Mouse (Mus musculus): ENCODE results near the gene Myrip. TPM values are rescaled to one million over a fixed set of nuclear protein-coding genes. Genes with fewer than 3 reads are reported as not detected.
A peak's percentile ranks its signal among the peaks of the same experiment; 100 is the strongest.

Myrip gene
- polyA plus RNA-seq, 1 experiment from 2014 or later = 0.34 TPM

- ATAC-seq (replicated peaks; ENCODE audit: low FRiP score, low read depth) (peak; percentile 91), DNase-seq (ENCODE audit: low spot score) (peak; percentile 91)
- H3K9me3 ChIP-seq (replicated peaks; ENCODE audit: low read length) = no peaks in the 10 kb centered on the region
- H3K4me3 ChIP-seq (replicated peaks; ENCODE audit: low read depth, low read length) = no peak overlapping the region
- no peak overlapping the region for H3K27ac ChIP-seq
- no peaks in the 10 kb centered on the region for H3K36me3 ChIP-seq (ENCODE audit: insufficient read depth, low read length)
- 16% methylated on average over 8 of the region's 8 CpGs for WGBS
- no peak overlapping the region for H3K9ac ChIP-seq (ENCODE audit: low read depth, low read length)
- H3K27me3 ChIP-seq (ENCODE audit: insufficient read depth, low read length) = no peaks in the 10 kb centered on the region
- peak; percentile 96 for TF ChIP-seq CTCF (IDR thresholded peaks at IDR 0.05; ENCODE audit: low read depth)
- H3K4me2 ChIP-seq (ENCODE audit: low read length) = no peak overlapping the region
- no peaks in the 10 kb centered on the region for H3K4me1 ChIP-seq (replicated peaks; ENCODE audit: insufficient read depth, low read length)
Measured at GRCm38 (mm10) chr9:120433747-120434146, 132.4 kb downstream of the Myrip start.

GRCm38 (mm10) chr9:120435841-120436240, 134.5 kb downstream of the Myrip start:
- Histone ChIP-seq H3K36me3 (ENCODE audit: insufficient read depth, low read length) (no peaks in the 10 kb centered on the region), H3K27ac (no peak overlapping the region), H3K4me3 (replicated peaks; ENCODE audit: low read depth, low read length) (no peak overlapping the region), H3K9ac (ENCODE audit: low read depth, low read length) (no peak overlapping the region), H3K4me2 (ENCODE audit: low read length) (no peak overlapping the region), H3K9me3 (replicated peaks; ENCODE audit: low read length) (no peaks in the 10 kb centered on the region), H3K4me1 (replicated peaks; ENCODE audit: insufficient read depth, low read length) (no peaks in the 10 kb centered on the region), H3K27me3 (ENCODE audit: insufficient read depth, low read length) (no peaks in the 10 kb centered on the region)
- no peak for ATAC-seq (replicated peaks; ENCODE audit: low FRiP score, low read depth)
- no peak for TF ChIP-seq CTCF (IDR thresholded peaks at IDR 0.05; ENCODE audit: low read depth)
- no peak for DNase-seq (ENCODE audit: low spot score)
- WGBS = 68% methylated on average over 8 of the region's 8 CpGs

GRCm38 (mm10) chr9:120436854-120437253, 135.5 kb downstream of the Myrip start:
- Histone ChIP-seq H3K36me3 (ENCODE audit: insufficient read depth, low read length) (no peaks in the 10 kb centered on the region), H3K9me3 (replicated peaks; ENCODE audit: low read length) (no peaks in the 10 kb centered on the region), H3K27ac (no peak overlapping the region), H3K4me3 (replicated peaks; ENCODE audit: low read depth, low read length) (no peak overlapping the region), H3K9ac (ENCODE audit: low read depth, low read length) (no peak overlapping the region), H3K4me1 (replicated peaks; ENCODE audit: insufficient read depth, low read length) (no peaks in the 10 kb centered on the region), H3K4me2 (ENCODE audit: low read length) (no peak overlapping the region), H3K27me3 (ENCODE audit: insufficient read depth, low read length) (no peaks in the 10 kb centered on the region)
- 69% methylated on average over 2 of the region's 2 CpGs for WGBS
- TF ChIP-seq CTCF (IDR thresholded peaks at IDR 0.05; ENCODE audit: low read depth) = no peak
- ATAC-seq (replicated peaks; ENCODE audit: low FRiP score, low read depth) (no peak), DNase-seq (ENCODE audit: low spot score) (no peak)

- Histone ChIP-seq H3K9ac (ENCODE audit: low read depth, low read length) (no peak overlapping the region), H3K36me3 (ENCODE audit: insufficient read depth, low read length) (no peaks in the 10 kb centered on the region), H3K27me3 (ENCODE audit: insufficient read depth, low read length) (no peaks in the 10 kb centered on the region), H3K27ac (no peak overlapping the region), H3K4me3 (replicated peaks; ENCODE audit: low read depth, low read length) (no peak overlapping the region), H3K9me3 (replicated peaks; ENCODE audit: low read length) (no peaks in the 10 kb centered on the region), H3K4me1 (replicated peaks; ENCODE audit: insufficient read depth, low read length) (no peaks in the 10 kb centered on the region), H3K4me2 (ENCODE audit: low read length) (no peak overlapping the region)
- TF ChIP-seq CTCF (IDR thresholded peaks at IDR 0.05; ENCODE audit: low read depth) = no peak
- WGBS = 76% methylated on average over 6 of the region's 6 CpGs
- ATAC-seq (replicated peaks; ENCODE audit: low FRiP score, low read depth) = no peak
- no peak for DNase-seq (ENCODE audit: low spot score)
Measured at GRCm38 (mm10) chr9:120437266-120437876, 136.1 kb downstream of the Myrip start.

- ATAC-seq (replicated peaks; ENCODE audit: low FRiP score, low read depth) (no peak), DNase-seq (ENCODE audit: low spot score) (no peak)
- Histone ChIP-seq H3K36me3 (ENCODE audit: insufficient read depth, low read length) (no peaks in the 10 kb centered on the region), H3K9ac (ENCODE audit: low read depth, low read length) (no peak overlapping the region), H3K4me2 (ENCODE audit: low read length) (no peak overlapping the region), H3K4me1 (replicated peaks; ENCODE audit: insufficient read depth, low read length) (no peaks in the 10 kb centered on the region), H3K27ac (no peak overlapping the region), H3K9me3 (replicated peaks; ENCODE audit: low read length) (no peaks in the 10 kb centered on the region), H3K4me3 (replicated peaks; ENCODE audit: low read depth, low read length) (no peak overlapping the region), H3K27me3 (ENCODE audit: insufficient read depth, low read length) (no peaks in the 10 kb centered on the region)
- 94% methylated on average over 1 of the region's 1 CpGs for WGBS
- no peak for TF ChIP-seq CTCF (IDR thresholded peaks at IDR 0.05; ENCODE audit: low read depth)
Measured at GRCm38 (mm10) chr9:120438350-120438749, 137.0 kb downstream of the Myrip start.

- Histone ChIP-seq H3K4me3 (replicated peaks; ENCODE audit: low read depth, low read length) (no peak overlapping the region), H3K36me3 (ENCODE audit: insufficient read depth, low read length) (no peaks in the 10 kb centered on the region), H3K9me3 (replicated peaks; ENCODE audit: low read length) (no peaks in the 10 kb centered on the region), H3K27me3 (ENCODE audit: insufficient read depth, low read length) (no peaks in the 10 kb centered on the region), H3K4me2 (ENCODE audit: low read length) (no peak overlapping the region), H3K4me1 (replicated peaks; ENCODE audit: insufficient read depth, low read length) (no peaks in the 10 kb centered on the region), H3K9ac (ENCODE audit: low read depth, low read length) (no peak overlapping the region), H3K27ac (no peak overlapping the region)
- ATAC-seq (replicated peaks; ENCODE audit: low FRiP score, low read depth) (no peak), DNase-seq (ENCODE audit: low spot score) (no peak)
- WGBS = 77% methylated on average over 1 of the region's 1 CpGs
- no peak for TF ChIP-seq CTCF (IDR thresholded peaks at IDR 0.05; ENCODE audit: low read depth)
Measured at GRCm38 (mm10) chr9:120438781-120439180, 137.5 kb downstream of the Myrip start.

- H3K4me2 ChIP-seq (ENCODE audit: low read length) = no peak overlapping the region
- no peaks in the 10 kb centered on the region for H3K36me3 ChIP-seq (ENCODE audit: insufficient read depth, low read length)
- no peaks in the 10 kb centered on the region for H3K27me3 ChIP-seq (ENCODE audit: insufficient read depth, low read length)
- no peak overlapping the region for H3K9ac ChIP-seq (ENCODE audit: low read depth, low read length)
- 69% methylated on average over 9 of the region's 9 CpGs for WGBS
- H3K9me3 ChIP-seq (replicated peaks; ENCODE audit: low read length) = no peaks in the 10 kb centered on the region
- DNase-seq (ENCODE audit: low spot score) (no peak), ATAC-seq (replicated peaks; ENCODE audit: low FRiP score, low read depth) (no peak)
- no peaks in the 10 kb centered on the region for H3K4me1 ChIP-seq (replicated peaks; ENCODE audit: insufficient read depth, low read length)
- H3K27ac ChIP-seq = no peak overlapping the region
- no peak for TF ChIP-seq CTCF (IDR thresholded peaks at IDR 0.05; ENCODE audit: low read depth)
- no peak overlapping the region for H3K4me3 ChIP-seq (replicated peaks; ENCODE audit: low read depth, low read length)
Measured at GRCm38 (mm10) chr9:120444642-120445041, 143.3 kb downstream of the Myrip start.
